Mouse (Mus musculus): ENCODE measurements around the gene Clta.
A peak's percentile ranks its signal among the peaks of the same experiment; 100 is the strongest.

GRCm38 (mm10) chr4:44044685-44045356, 40.6 kb downstream of the Clta start:
- TF ChIP-seq BHLHE40 (IDR thresholded peaks at IDR 0.05; ENCODE audit: low read depth, low read length) (no peak; the same call in none of the 2 replicates), CTCF (conservative IDR thresholded peaks at IDR 0.05 in 1 of 2, IDR thresholded peaks at IDR 0.05 in 1 of 2; ENCODE audit: low read depth in 2 of 2, low read length in 2 of 2) (no peak), NELFE (IDR thresholded peaks at IDR 0.05; ENCODE audit: low read depth, low read length) (no peak), MAX (IDR thresholded peaks at IDR 0.05; ENCODE audit: low read length) (peak; percentile 71; the same call in 1 of the 2 replicates), EP300 (IDR thresholded peaks at IDR 0.05; ENCODE audit: low read length) (peak; percentile 86)

Measured in CH12.LX (cell line).